ENCODE assay signal across 14 mouse cellular contexts in the genomic region with DNA sequence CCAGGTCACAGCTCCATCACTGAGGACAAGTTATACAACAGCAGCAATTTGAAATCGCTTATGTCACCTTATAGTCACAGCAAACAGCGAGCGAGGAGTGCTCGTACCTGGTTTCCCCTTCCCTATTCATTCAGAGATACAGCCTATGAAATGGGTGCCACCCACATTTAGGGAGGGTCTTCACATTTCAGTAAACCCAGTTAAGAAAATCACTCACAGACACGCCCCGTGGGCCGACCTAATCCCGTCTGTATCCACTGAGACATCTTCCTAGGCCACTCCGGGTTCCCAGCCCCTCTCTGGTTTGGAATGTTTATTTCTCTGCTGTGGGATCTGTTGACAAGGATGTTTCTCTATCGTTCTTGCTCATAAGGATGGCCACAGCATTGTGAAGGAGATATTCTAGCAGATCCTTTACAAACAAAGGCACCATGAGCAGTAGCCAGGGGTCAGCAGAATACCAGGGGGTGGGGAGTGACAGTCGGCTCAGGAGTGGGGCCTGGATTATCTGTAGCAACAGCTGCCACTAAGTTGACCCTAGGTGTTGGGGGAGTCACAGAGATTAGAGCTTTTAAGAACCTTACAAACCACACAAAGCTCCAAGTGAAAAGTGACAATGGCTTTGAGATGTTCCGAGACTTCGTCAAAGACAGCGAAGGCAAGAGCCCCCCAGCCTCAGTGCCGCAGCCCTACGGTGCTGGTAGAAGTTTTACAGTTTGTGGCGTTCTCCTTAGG. TPM values are rescaled to one million over a fixed set of nuclear protein-coding genes. Genes with fewer than 3 reads are reported as not detected.
DNase-seq lines count a peak whose midpoint lies in the region; ATAC-seq and TF ChIP-seq lines count a peak whose summit lies in the region.
"Had no signal": no experiment of that assay in that cellular context is flagged by ENCODE, and none has a peak within 500 bp of the region (broad histone marks: within the 10 kb centered on the region; RNA-seq: fewer than 3 reads in every experiment).

No protein-coding gene starts in this region.

- no peak for TF ChIP-seq POLR2A in brain, embryonic 14.5 days (IDR thresholded peaks at IDR 0.05; ENCODE audit: borderline replicate concordance, extremely low read depth, insufficient read depth, insufficient read length, poor library complexity, severe bottlenecking)

- no peak overlapping the region for H3K27ac ChIP-seq in forebrain, embryonic 16.5 days (ENCODE audit: low read length)
- no peak overlapping the region for H3K27ac ChIP-seq in midbrain, embryonic 13.5 days
- no peak overlapping the region for H3K27ac ChIP-seq in liver, postnatal 0 days (ENCODE audit: low read depth)
- H3K27ac ChIP-seq: stomach, embryonic 15.5 days had no signal

- H3K4me2 ChIP-seq in forebrain, embryonic 16.5 days (ENCODE audit: low read length): peak overlapping the region; percentile 83
- peak overlapping the region; percentile 81 for H3K4me2 ChIP-seq in midbrain, embryonic 13.5 days (replicated peaks)
- no peak overlapping the region for H3K4me2 ChIP-seq in liver, postnatal 0 days (ENCODE audit: low read depth, low read length)

- 62% methylated on average over 17 of the region's 17 CpGs for WGBS in forebrain, embryonic 16.5 days
- WGBS in midbrain, embryonic 13.5 days: 36% methylated on average over 17 of the region's 17 CpGs
- 71% methylated on average over 17 of the region's 17 CpGs for WGBS in liver, postnatal 0 days (ENCODE audit: insufficient replicate concordance)

- H3K4me3 ChIP-seq in forebrain, embryonic 16.5 days (replicated peaks; ENCODE audit: low read length): peak overlapping the region; percentile 82; the same call in 1 of the 2 replicates
- peak overlapping the region; percentile 62 for H3K4me3 ChIP-seq in midbrain, embryonic 13.5 days (replicated peaks)
- H3K4me3 ChIP-seq in liver, postnatal 0 days (ENCODE audit: low read depth, low read length): no peak overlapping the region

- H3K4me1 ChIP-seq in forebrain, embryonic 16.5 days (replicated peaks; ENCODE audit: control insufficient read depth, insufficient read depth, low read length): peaks cover 11% of the 10 kb centered on the region
- peaks cover 24% of the 10 kb centered on the region for H3K4me1 ChIP-seq in midbrain, embryonic 13.5 days (replicated peaks)
- peaks cover 13% of the 10 kb centered on the region for H3K4me1 ChIP-seq in liver, postnatal 0 days (ENCODE audit: insufficient read depth)

- no peaks in the 10 kb centered on the region for H3K9me3 ChIP-seq in forebrain, embryonic 16.5 days (ENCODE audit: control insufficient read depth, low read length)
- H3K9me3 ChIP-seq in midbrain, embryonic 13.5 days: no peaks in the 10 kb centered on the region
- H3K9me3 ChIP-seq in liver, postnatal 0 days (ENCODE audit: low read length): no peaks in the 10 kb centered on the region
- H3K9me3 ChIP-seq: embryonic facial prominence, embryonic 15.5 days; G1E; intestine, embryonic 15.5 days; limb, embryonic 12.5 days; stomach, embryonic 15.5 days had no signal

- no peaks in the 10 kb centered on the region for H3K27me3 ChIP-seq in forebrain, embryonic 16.5 days (replicated peaks; ENCODE audit: control insufficient read depth, insufficient read depth, low read length)
- no peaks in the 10 kb centered on the region for H3K27me3 ChIP-seq in midbrain, embryonic 13.5 days
- no peaks in the 10 kb centered on the region for H3K27me3 ChIP-seq in liver, postnatal 0 days (ENCODE audit: insufficient read depth, low read length)
- H3K27me3 ChIP-seq: embryonic facial prominence, embryonic 15.5 days; intestine, embryonic 15.5 days; limb, embryonic 12.5 days; stomach, embryonic 15.5 days had no signal

- H3K9ac ChIP-seq in forebrain, embryonic 16.5 days (replicated peaks; ENCODE audit: low read depth, low read length): no peak overlapping the region; the same call in 1 of the 2 replicates
- peak overlapping the region; percentile 77; the same call in 1 of the 2 replicates for H3K9ac ChIP-seq in midbrain, embryonic 13.5 days (replicated peaks)
- no peak overlapping the region for H3K9ac ChIP-seq in liver, postnatal 0 days (replicated peaks)

- TF ChIP-seq EP300 in liver, postnatal 0 days (IDR thresholded peaks at IDR 0.05; ENCODE audit: low read depth): no peak

- peak; percentile 82 for DNase-seq in heart, adult 11 months
- DNase-seq in heart, adult 9 months (ENCODE audit: low spot score in 2 of 2): no peak
- peak; percentile 13 for DNase-seq in brain, embryonic 14.5 days (ENCODE audit: low read depth)
- DNase-seq in ovary, postnatal 36 days (ENCODE audit: low spot score): no peak
- no peak for DNase-seq in liver, postnatal 0 days
- DNase-seq: lung, postnatal 10 days had no signal

- H3K36me3 ChIP-seq in forebrain, embryonic 16.5 days (ENCODE audit: control insufficient read depth, insufficient read depth): no peaks in the 10 kb centered on the region; the same call in 1 of the 2 replicates
- H3K36me3 ChIP-seq in midbrain, embryonic 13.5 days: 0 out of 2 replicates have a peak, but pooled peaks cover 3% of the 10 kb centered on the region
- H3K36me3 ChIP-seq in liver, postnatal 0 days (replicated peaks; ENCODE audit: insufficient read depth, low read length): 0 out of 2 replicates have a peak, but pooled peaks cover 4% of the 10 kb centered on the region
- H3K36me3 ChIP-seq: intestine, embryonic 15.5 days; limb, embryonic 12.5 days; stomach, embryonic 15.5 days had no signal

- no peak for TF ChIP-seq CTCF in brain, embryonic 14.5 days (IDR thresholded peaks at IDR 0.05; ENCODE audit: borderline replicate concordance, extremely low read depth, insufficient read depth, insufficient read length)
- no peak for TF ChIP-seq CTCF in liver, postnatal 0 days (IDR thresholded peaks at IDR 0.05; ENCODE audit: low read depth)

- ATAC-seq in forebrain, embryonic 16.5 days: no peak
- no peak for ATAC-seq in midbrain, embryonic 13.5 days
- ATAC-seq in megakaryocyte progenitor cell, adult 5-6 weeks (replicated peaks; ENCODE audit: poor library complexity): no peak
- ATAC-seq in liver, postnatal 0 days: no peak

RNA-seq across cellular contexts. Expression of a gene that starts 1.5 kb away (rescaled TPM):
- 57.7 and 79.8 TPM in 2 replicates for polyA plus RNA-seq in brain, embryonic 14.5 days (2012; rRNA removed)
- polyA plus RNA-seq in forebrain, embryonic 16.5 days (2015; fragmentation: Nextera tagmentation; extraction: Ambion mirVana): 64.8 and 66.9 TPM in 2 replicates
- 59.3 and 59.8 TPM in 2 replicates for polyA plus RNA-seq in midbrain, embryonic 13.5 days (2015; fragmentation: Nextera tagmentation; extraction: Ambion mirVana)
- total RNA-seq in megakaryocyte progenitor cell, adult 5-6 weeks (2015): 41.7 and 48.4 TPM in 2 replicates
- total RNA-seq in megakaryocyte progenitor cell, adult 5-6 weeks (2017): 26.2 and 30.1 TPM in 2 replicates
- polyA plus RNA-seq in liver, postnatal 0 days (2015; fragmentation: Nextera tagmentation; extraction: Ambion mirVana): 16.1 and 16.4 TPM in 2 replicates

RNA-seq across cellular contexts. Expression of a gene that starts 39.0 kb away (rescaled TPM):
- 60.2 and 78.5 TPM in 2 replicates for polyA plus RNA-seq in brain, embryonic 14.5 days (2012; rRNA removed)
- polyA plus RNA-seq in forebrain, embryonic 16.5 days (2015; fragmentation: Nextera tagmentation; extraction: Ambion mirVana): 16.6 and 35.1 TPM in 2 replicates
- 39.1 and 57.5 TPM in 2 replicates for polyA plus RNA-seq in midbrain, embryonic 13.5 days (2015; fragmentation: Nextera tagmentation; extraction: Ambion mirVana)
- total RNA-seq in megakaryocyte progenitor cell, adult 5-6 weeks (2015): 0.05 TPM in 1 of 2 replicates, not detected in the other
- total RNA-seq in megakaryocyte progenitor cell, adult 5-6 weeks (2017): not detected in 2 replicates
- 0.12 TPM in 1 of 2 replicates, not detected in the other for polyA plus RNA-seq in liver, postnatal 0 days (2015; fragmentation: Nextera tagmentation; extraction: Ambion mirVana)
- polyA plus RNA-seq: G1E had no signal

RNA-seq across cellular contexts. Expression of a gene that starts 55.0 kb away (rescaled TPM):
- 0.25 and 0.26 TPM in 2 replicates for polyA plus RNA-seq in brain, embryonic 14.5 days (2012; rRNA removed)
- 0.20 TPM in 1 of 2 replicates, not detected in the other for polyA plus RNA-seq in forebrain, embryonic 16.5 days (2015; fragmentation: Nextera tagmentation; extraction: Ambion mirVana)
- not detected in 2 replicates for polyA plus RNA-seq in midbrain, embryonic 13.5 days (2015; fragmentation: Nextera tagmentation; extraction: Ambion mirVana)
- 5.3 and 7.9 TPM in 2 replicates for total RNA-seq in megakaryocyte progenitor cell, adult 5-6 weeks (2015)
- 1.7 and 1.9 TPM in 2 replicates for total RNA-seq in megakaryocyte progenitor cell, adult 5-6 weeks (2017)
- polyA plus RNA-seq in liver, postnatal 0 days (2015; fragmentation: Nextera tagmentation; extraction: Ambion mirVana): 0.07 and 0.25 TPM in 2 replicates

Comparison
In these comparisons a context has a peak if more than half of its experiments do, and no peak if none do; other contexts are left out.
1. DNase-seq: peak in heart, adult 11 months (single experiment) and brain, embryonic 14.5 days (single experiment); none in heart, adult 9 months (0 of 2), ovary, postnatal 36 days (single experiment) and liver, postnatal 0 days (single experiment).
2. RNA of a gene that starts 39.0 kb away (polyA plus RNA-seq): 60.2 to 78.5 TPM in brain, embryonic 14.5 days, 39.1 to 57.5 TPM in midbrain, embryonic 13.5 days and 16.6 to 35.1 TPM in forebrain, embryonic 16.5 days; 0.12 TPM in liver, postnatal 0 days; every median in the first group is over 10 times any median in the second.